Mouse (Mus musculus): ENCODE results near the gene Mob3a.

Mob3a gene

DNA sequence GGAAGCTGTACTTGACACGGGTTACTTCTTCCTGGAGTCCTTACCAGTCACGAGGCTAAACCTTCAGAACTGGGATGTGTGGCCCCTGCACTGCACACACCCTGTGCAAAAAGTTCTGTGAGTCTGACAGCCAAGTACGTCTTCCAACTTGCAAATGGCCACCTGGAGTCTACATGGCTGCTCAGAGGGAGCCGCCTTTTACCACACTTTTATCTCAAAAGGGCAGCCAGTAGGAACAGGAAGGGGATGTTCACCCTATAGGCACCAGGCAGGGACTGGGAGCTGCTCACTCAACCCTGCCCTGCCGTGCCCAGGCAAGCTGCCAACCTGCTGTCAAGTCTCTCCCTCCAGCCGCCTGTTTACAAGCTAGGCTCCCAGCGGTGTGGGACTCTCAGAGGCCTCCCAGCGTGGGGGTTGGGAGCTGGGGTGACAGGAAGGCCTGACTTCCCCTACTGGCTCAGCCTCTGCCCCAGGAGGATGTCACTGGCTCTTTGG, 23.8 kb downstream of the Mob3a start, which contains the start of gene Mknk2:
Gene Mknk2 (minus strand): TSS at position 171 of the 495 bp plus-strand sequence.
- peak; percentile 42 for DNase-seq (ENCODE audit: low spot score)

- DNase-seq (ENCODE audit: low spot score): no peak
These were observed 24.5 kb downstream of the Mob3a start for GRCm38 (mm10) chr10:80677128-80677875.

DNA sequence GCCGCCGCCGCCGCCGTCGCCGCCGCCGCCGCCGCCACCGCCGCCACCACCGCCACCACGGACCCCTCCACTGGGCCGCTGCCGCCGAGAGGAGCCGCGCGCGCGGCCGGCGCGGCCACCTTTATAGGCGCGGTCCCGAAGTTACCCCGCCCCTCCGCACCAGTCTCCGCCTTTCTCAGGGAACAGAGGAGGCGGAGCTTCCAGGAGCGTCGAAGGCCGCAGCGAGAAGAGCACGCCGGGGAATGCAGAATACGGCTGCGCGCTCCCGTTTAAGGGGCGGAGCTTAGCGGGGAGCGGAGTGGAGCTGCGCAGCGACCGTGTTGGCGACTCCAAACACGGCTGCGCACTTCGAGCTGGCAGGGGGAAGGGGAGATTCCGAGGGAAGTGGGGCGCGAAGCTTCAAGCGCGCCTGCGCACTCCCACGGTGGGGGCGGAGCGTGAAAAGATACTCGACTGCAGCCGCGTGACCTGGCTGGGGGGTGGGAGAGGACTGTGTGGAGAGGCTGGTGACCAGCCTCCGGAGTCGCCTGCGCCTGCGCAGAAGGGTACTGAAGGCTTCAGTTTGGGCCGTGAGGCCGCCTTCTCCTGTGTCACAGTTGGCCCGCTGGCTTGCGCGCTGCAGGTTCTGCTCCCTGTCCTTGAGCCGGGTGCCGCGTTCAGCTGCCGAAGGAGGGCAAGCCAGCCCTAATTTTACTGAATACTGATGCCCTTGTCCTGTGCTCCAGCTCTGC, 25.4 kb downstream of the Mob3a start:
- peak; percentile 100 for DNase-seq (ENCODE audit: low spot score)

DNA sequence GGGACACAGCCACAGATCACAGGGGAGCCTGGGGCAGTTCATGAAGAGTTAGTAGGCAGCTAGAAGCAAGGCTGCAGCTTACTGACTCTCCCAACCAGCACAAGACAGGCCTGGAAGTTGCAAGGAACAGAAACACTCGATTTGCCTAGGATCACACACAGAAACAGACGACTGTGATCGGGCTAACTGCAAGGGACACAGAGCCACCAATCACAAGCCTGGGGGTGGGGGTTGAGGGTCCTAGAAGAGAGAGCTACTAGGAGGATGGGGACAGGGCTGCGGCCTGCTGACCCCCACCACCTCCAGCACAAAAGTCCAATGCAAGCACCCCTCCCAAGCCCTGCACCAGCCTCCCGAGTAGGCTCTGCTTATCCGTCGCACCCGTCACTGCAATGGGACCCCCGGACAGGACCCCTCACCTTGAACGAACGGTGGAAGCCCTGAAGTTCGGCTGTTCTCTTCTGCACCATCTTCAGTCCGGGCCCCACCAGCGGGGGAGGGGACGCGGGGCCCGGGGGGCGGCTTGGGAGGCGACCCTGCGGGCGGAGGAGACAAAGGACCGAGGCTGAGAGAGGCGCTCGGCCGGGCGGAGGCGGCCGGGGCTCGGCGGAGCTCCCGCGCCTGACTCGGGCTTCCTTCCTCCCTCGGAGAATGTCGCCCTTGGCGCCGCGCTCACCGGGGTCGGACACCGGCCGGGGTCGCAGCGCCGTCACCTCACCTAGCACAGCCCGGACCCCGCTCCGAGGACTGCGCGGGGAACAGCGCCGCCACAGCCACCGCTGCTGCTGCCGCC, 26.2 kb downstream of the Mob3a start:
- no peak for DNase-seq (ENCODE audit: low spot score)

DNA sequence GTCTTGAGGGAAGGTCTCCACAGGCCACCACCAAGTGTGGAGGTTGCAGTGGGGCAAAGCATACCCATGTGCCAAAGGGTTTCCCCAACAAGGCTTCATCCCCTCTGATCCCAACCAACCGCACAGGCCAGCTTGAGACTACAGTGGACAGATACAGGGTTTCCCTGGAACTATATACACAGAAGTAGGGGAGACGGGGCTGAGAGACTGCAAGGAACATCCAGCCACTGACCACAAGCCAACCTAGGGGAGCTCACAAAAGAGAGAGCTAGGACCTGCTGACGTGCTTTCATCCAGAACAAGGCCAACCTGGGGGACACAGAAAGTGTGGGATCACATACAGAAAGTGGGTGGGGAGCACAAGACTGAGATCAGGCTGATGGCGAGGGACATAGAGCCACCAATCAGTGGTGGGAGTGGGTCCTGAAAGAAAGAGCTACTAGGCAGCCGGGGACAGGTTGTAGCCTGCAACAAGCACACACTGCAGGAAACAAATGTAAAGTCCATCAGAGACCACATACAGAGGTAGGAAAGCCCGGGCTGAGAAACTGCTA, 26.8 kb downstream of the Mob3a start:
- DNase-seq (ENCODE audit: low spot score): no peak

DNA sequence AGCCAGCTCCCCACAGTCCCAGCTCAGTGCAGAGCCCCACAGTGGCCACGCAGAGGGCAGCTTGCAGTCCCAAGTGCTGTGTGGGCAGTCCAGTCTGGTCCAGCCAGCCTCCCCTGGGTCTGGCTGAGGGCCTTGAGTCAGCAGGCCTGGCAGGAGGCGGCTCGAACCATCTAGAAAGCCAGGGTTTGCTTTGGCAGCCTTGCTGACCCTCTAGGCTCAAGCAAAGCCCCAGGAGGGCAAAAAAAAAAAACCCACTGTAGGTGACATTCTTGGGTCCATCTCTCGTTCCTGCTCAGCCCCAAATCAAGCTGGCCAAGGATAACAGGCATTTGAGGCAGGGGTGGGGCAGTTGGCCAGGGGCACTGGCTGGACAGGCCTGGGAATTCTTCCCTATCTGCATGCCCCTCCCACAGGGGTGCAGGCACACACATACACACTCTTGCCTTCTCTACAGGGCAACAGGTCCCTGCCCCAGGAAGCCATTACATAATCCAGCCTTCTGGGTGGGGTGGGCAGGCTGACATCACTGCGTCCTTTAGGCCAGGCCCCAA, 27.5 kb downstream of the Mob3a start:
- DNase-seq (ENCODE audit: low spot score): no peak

- DNase-seq (ENCODE audit: low spot score): no peak
These were observed 28.1 kb downstream of the Mob3a start for GRCm38 (mm10) chr10:80673690-80674089.

DNA sequence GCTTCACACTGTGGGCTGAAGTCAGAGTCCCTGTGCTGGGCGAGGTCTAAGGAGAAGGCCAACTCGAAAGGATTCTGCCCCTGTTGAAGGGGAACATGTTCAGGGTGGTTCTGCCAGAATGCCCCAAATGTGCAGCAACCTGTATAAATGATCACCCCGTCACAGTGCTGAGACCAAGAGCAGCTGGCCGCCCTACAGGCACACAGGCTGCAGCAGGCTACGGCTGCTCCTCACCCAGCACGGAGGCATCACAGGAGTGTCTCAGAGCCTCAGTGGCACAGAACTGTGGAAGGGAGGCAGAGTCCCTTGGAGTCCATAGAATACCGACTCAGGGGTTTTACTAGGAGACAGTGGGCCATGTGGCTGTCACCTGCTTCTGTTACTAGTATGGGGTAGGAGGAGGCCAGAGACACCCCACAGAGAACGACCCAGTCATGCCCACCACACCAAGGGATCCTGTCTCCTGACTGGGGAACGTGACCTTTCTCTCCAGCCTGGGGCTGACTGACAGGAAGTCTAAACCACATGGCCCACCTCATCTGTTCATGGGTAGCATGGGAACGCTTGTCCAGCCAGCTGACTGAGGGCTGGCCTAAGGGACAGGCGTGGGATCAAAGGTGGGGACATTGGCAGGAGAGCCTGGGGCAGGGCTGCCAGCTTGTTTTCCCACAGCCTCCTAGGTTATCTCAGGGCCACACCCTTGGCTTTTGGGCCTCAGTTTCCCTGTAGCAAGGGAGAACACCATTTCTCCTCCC, 29.7 kb downstream of the Mob3a start:
- no peak for DNase-seq (ENCODE audit: low spot score)

DNA sequence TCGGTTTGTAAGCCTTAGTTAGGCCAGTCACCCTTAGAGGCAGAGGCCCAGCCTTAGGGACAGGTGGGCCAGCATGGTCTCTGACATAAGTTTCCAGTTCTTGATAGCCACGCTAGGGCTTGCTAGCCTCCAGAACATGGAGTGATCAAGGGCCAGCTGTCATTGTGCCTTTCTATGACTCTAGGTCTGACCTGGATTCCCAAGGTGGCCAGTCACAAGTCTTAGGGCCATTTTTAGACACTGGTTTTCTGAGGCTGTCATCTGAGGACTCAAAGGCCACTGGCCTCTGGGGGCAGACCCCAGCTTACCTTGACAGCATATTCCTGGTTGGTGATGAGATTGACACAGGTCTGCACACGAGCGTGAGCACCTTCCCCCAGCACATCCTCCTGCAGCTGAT, 30.5 kb downstream of the Mob3a start:
- no peak for DNase-seq (ENCODE audit: low spot score)

DNA sequence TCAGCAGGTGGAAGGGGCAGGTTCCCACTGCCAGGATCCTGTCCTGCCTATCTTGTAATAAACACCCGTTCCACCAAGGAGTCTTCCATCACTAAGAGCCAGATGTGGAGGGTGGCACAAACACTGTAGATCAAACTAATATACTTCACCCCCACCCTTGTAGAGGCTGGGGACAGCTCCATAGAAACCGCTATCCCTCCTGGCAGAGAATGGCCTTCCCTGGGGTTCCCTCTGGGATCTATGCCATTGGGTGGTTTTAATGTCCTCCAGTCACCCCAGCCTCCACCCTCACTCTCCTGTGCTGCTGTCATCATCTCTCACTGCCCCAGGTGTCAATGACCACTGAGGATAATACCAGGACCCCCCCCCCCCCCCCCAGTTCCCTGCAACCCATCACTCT, 31.2 kb downstream of the Mob3a start:
- no peak for DNase-seq (ENCODE audit: low spot score)

DNA sequence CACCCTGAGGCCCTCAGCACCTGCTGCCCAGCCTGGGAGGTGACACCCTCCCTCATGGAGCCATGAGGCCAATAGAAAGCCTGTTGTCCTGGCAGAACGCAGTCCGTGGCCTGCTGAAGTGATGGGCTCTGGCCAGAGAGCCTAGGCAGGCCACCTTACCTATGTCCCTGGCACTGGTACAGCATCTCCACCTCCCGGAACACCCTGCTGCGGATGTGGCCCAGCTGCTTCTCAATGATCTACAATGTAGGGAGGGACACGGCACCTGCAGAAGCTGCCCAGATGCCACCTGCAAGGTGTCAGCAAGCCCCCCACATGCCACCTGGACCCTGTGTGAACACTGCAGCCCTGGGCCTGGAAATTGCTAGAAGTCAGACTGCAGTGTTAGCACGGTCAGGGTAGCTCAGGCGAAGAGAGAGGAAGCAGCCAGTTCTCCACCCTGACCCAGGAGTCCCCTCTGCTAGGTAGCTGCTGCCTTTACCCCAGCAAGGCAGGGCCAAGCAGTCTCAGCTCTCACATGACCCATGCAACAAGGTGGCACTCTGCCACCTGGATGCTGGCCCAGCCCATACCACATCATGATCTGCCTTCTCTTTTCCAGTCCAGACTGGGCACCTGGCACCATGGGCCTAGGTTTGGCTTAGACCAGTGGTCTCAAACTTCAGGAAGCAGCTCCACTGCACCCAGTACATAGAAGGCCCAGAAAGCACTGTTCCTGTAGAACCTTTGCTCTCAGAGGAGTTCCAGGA, 31.9 kb downstream of the Mob3a start:
- DNase-seq (ENCODE audit: low spot score): no peak

DNA sequence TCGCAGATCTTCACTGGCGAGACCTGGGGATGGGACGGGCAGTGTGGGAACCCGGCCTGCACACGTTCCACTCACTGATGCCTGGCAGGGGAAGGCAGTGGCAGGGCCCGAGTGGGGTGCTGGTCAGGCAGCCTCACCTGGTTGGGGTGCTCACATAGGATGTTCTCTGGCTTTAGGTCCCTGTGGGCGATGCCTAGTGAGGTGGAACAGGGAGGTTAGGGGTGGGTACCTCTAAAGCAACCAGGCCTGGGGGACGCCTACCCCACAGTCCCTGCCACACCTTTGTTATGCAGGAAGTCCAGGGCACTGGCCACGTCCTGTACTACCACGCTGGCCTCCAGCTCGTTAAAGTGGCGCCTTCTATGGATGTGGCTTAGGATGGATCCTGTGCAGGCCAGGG, 32.8 kb downstream of the Mob3a start:
- DNase-seq (ENCODE audit: low spot score): no peak

GRCm38 (mm10) chr10:80668614-80669013, 33.2 kb downstream of the Mob3a start:
- no peak for DNase-seq (ENCODE audit: low spot score)

DNA sequence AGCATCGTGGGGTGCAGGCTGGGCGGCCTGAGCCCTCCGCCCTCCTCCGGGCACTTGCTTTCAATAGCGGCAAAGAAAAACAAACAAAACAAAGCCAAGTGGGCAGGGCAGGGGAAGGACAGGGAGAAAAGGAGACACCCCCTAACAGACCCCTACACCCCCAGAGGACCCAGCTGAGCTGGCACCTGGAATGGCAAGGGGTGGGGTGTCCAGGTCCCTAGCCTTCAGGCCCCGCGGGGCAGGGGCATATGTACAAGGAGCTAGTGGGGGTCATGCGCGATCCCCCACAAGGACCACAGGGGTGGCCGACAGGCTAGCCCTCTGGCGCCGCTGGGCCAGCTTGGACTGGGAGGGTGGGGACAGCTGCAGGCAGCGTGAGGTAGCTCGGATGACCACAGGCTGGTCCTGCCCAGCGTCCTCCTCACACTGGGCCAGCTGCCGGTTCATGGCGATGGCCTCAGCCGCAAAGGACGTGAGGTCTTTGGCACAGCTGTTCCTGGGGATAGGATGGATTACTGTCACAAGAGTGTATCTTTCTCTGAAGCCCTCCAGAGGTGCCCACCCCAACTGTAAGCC, 34.9 kb downstream of the Mob3a start:
- DNase-seq (ENCODE audit: low spot score): no peak

DNA sequence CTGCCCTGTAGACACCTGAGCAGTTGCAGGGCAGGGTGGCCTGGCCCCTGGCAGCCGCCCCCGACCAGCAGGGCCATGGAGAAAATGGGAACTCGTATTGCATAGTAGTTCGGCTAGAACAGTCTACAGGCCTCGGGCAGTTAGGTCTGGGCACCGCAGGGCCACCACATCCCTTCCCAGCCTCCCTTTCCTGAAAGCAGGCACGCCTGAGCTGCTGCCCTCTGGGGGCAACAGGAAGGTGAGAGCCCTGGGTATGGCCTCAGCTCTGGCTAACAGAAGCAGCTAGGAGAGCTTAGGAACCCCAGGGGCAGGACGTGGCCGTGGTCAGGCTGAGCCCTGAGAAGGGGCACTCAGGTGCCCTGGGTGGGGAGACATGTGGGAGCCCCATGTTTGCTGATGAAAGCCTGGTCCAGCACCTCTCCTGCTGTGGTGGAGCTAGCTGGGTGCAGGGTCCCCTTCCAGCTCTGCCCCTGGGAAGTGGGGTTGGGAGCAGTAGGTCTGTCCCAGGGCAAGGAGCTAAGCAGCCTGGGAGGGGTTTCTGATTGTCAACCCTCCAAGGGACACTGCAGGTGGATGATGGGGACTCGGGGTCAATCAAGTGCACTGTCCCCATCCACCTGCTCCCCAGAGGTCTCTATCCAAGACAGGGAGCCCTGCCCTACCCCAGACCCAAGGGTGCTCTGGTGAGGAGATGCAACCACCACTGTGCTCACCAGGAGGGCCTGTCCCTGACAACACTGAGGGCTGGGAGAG, 35.6 kb downstream of the Mob3a start:
- DNase-seq (ENCODE audit: low spot score): no peak

- no peak for DNase-seq (ENCODE audit: low spot score)
These were observed 36.3 kb downstream of the Mob3a start for GRCm38 (mm10) chr10:80665459-80665858.

GRCm38 (mm10) chr10:80665016-80665380, 36.8 kb downstream of the Mob3a start:
- peak; percentile 72 for DNase-seq (ENCODE audit: low spot score)

DNA sequence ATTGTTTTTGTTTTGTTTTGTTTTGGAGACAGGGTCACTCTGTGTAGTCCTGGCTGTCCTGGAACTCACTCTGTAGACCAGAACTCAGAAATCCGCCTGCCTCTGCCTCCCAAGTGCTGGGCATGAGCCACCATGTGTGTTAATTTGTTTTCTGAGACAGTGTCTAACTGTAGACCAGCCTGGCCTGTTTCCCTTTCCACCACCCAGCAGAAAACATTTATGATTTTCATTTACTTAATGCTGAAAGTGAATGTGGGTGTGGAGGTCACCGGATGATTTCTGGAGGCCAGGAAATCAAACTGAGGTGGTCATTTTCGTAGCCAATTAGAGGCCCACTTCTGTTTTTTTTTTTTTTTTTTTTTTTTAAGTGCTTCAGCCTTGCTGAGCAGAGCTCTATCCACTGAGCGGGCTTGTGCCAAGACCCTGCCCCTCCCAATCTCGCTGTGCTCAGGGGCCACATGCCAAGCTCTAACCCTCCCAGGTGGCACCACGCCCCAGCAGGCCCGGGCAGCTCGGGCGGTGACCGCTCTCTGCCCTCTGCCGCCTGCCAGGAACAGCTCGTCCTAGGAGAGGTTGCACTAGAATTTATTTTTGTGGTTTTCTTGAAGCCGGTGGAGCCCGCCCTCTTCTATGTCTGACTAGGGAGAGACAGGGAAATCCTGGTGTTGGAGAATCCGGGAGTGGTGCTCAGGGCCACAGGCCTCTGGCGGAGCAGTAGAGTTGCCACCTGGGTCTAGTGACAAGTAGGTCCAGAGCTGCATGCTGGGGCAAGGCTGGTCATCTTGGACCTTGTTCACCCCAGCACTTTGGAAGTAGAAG, 37.4 kb downstream of the Mob3a start:
- DNase-seq (ENCODE audit: low spot score): no peak
